Mouse (Mus musculus): ENCODE data around the gene Errfi1.

DNA sequence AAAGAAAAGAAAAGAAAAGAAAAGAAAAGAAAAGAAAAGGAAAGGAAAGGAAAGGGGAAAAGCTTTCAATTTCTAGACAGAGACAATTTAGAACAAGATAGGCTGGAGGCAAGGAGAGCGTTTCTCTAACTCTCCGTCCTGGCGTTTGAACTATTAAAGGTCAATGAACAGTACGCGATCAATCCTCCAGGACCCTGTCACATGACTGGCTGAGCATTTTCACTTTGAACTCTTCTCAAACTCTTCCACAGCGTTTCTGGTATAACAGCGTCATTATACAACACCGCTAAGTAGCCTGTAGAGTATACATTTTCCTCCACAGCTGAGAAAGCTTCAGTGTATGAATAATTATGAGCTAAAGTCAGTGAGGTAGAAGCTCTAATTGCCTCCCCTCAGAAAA, 1.7 kb upstream of the Errfi1 start:
- TF ChIP-seq POLR2A (IDR thresholded peaks at IDR 0.05; ENCODE audit: low read depth, low read length) (no peak), CTCF (conservative IDR thresholded peaks at IDR 0.05; ENCODE audit: insufficient read depth, insufficient read length, low read depth, low read length) (no peak)

Measured in kidney, adult 2 months (tissue).